Mouse (Mus musculus): Measurements from ENCODE around the gene Oaz2.
"Not testable (repeated sequence)": the region's sequence is repeated elsewhere in the genome, so short reads cannot be mapped to it uniquely, and the experiment has no call there.

The Oaz2 gene

GRCm38 (mm10) chr9:65667701-65668100, at the start of gene Oaz2:
Gene Oaz2, plus strand, starts transcription at chr9:65668001.
- DNase-seq: no peak

GRCm38 (mm10) chr9:65619311-65619710, 48.5 kb upstream of the Oaz2 start:
- no peak for DNase-seq

- DNase-seq: no peak
These were observed 46.6 kb upstream of the Oaz2 start for GRCm38 (mm10) chr9:65621196-65621595.

- no peak for DNase-seq
These were observed 46.1 kb upstream of the Oaz2 start for GRCm38 (mm10) chr9:65621666-65622065.

- no peak for DNase-seq
These were observed 45.0 kb upstream of the Oaz2 start for GRCm38 (mm10) chr9:65622826-65623225.

- DNase-seq: no peak
These were observed 43.5 kb upstream of the Oaz2 start for GRCm38 (mm10) chr9:65624266-65624665.

GRCm38 (mm10) chr9:65629025-65629766, 38.6 kb upstream of the Oaz2 start, which contains the start of gene Rbpms2:
Gene Rbpms2, plus strand, starts transcription at chr9:65629648.
- no peak for DNase-seq

GRCm38 (mm10) chr9:65629767-65630630, 37.8 kb upstream of the Oaz2 start:
- DNase-seq: no peak

GRCm38 (mm10) chr9:65630631-65631353, 37.0 kb upstream of the Oaz2 start:
- DNase-seq: no peak

GRCm38 (mm10) chr9:65631354-65632021, 36.3 kb upstream of the Oaz2 start:
- no peak for DNase-seq

GRCm38 (mm10) chr9:65635766-65636165, 32.0 kb upstream of the Oaz2 start:
- DNase-seq: no peak

- no peak for DNase-seq
These were observed 30.9 kb upstream of the Oaz2 start for GRCm38 (mm10) chr9:65636926-65637325.

- DNase-seq: no peak
These were observed 28.7 kb upstream of the Oaz2 start for GRCm38 (mm10) chr9:65639065-65639464.

GRCm38 (mm10) chr9:65640838-65641410, 26.9 kb upstream of the Oaz2 start:
- DNase-seq: no peak

- no peak for DNase-seq
These were observed 26.3 kb upstream of the Oaz2 start for GRCm38 (mm10) chr9:65641446-65642052.

- DNase-seq: no peak
These were observed 25.3 kb upstream of the Oaz2 start for GRCm38 (mm10) chr9:65642546-65642945.

- DNase-seq: no peak
These were observed 22.8 kb upstream of the Oaz2 start for GRCm38 (mm10) chr9:65644960-65645359.

GRCm38 (mm10) chr9:65645984-65646383, 21.8 kb upstream of the Oaz2 start:
- DNase-seq: no peak

GRCm38 (mm10) chr9:65646782-65647181, 21.0 kb upstream of the Oaz2 start:
- no peak for DNase-seq

GRCm38 (mm10) chr9:65648730-65649129, 19.1 kb upstream of the Oaz2 start:
- DNase-seq: no peak

- DNase-seq: no peak
These were observed 17.8 kb upstream of the Oaz2 start for GRCm38 (mm10) chr9:65649997-65650396.

- DNase-seq: not testable (repeated sequence)
These were observed 15.8 kb upstream of the Oaz2 start for GRCm38 (mm10) chr9:65651957-65652356.

All from cerebellum, adult 9-11 months (tissue).